Mouse (Mus musculus) lung, postnatal 10 days (tissue): ENCODE data around the gene Jag2.
A peak's percentile ranks its signal among the peaks of the same experiment; 100 is the strongest.

ENCODE experiments used
- DNase-seq: peaks from one replicate; pipeline ENCODE4 v3.0.0; 2021

The Jag2 gene

GRCm38 (mm10) chr12:112929562-112930352 is at the start of gene Jag2:
Gene Jag2 (minus strand): TSS chr12:112929776.
- peak; percentile 67 for DNase-seq

GRCm38 (mm10) chr12:112977156-112977555 is 47.6 kb upstream of the Jag2 start:
- DNase-seq = no peak

DNA sequence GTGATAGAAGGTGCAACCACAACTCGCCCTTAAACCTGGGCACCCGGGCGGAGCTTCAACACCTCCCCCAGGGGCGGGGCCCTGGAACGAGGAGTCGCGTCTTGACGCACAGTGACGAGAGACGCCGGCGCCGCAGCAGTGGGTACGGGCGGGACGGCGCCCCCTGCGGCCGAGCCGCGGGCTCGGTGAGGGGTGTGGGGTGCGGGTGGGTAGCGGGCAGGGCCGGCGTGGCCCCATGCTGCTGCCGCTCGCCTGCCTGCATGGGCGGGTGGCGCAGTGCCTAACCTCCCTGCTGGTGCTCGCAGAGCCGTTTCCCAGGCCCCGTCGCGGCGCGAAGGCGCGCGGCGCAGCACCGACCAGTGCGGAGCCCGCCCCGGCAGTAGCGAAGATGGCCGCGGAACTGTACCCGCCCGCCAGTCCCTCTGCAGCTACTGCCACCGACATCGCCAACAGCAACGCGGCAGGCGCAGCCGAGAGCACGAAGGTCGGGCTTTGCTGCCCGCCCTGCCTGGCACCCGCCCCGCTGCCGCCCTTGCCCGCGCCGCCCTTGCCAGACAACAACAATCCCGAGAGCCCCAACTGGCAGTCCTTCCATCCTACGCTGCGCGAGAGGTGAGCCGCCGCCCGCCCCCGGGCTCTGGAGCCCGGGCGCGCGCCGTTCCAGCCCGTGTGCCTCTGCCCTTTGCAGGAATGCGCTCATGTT is 46.9 kb upstream of the Jag2 start, which contains the start of gene Btbd6:
Gene Btbd6 (plus strand): TSS at position 112 of the 703 bp plus-strand sequence.
- DNase-seq = peak; percentile 94

GRCm38 (mm10) chr12:112974736-112975135 is 45.2 kb upstream of the Jag2 start:
- no peak for DNase-seq

DNA sequence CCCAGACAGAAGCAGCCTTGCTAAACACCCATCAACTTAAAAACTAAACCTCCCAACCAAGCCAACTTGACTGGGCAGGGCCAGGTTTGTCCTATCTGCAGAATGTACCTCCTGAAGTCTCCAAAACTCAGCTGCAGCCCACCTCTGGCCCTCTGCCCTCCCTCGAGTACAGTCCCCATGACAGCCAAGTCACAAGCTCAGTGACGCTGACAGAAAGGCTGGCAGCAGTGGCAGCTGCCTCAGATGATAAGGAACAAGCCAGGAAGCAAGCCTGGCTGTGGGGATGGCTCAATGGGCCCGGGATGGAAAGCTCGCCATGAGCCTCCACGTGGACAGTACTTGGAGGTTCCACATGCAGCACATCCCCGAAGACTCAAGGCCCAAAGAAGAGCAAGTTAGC is 40.0 kb upstream of the Jag2 start:
- DNase-seq = no peak

DNA sequence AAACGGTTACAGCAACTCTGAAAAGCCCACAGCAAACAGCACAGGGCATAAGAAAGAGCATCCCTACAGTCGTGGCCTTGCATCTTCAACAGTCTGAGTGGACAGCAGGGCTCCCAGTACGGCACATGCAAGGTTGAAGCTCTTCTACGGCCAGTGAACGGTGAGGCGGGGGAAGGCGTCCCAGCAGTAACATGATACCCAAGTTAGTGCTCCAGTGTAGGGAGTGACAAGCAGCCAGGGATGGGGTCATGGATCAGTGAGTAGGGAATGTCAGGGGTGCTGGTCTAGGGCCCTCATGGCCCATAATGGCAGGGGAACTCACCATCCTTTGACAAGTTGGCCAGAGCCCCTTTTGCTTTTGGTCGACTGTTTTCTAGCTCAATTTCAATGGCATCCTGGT is 39.4 kb upstream of the Jag2 start:
- no peak for DNase-seq

GRCm38 (mm10) chr12:112965783-112966182 is 36.2 kb upstream of the Jag2 start:
- no peak for DNase-seq

DNA sequence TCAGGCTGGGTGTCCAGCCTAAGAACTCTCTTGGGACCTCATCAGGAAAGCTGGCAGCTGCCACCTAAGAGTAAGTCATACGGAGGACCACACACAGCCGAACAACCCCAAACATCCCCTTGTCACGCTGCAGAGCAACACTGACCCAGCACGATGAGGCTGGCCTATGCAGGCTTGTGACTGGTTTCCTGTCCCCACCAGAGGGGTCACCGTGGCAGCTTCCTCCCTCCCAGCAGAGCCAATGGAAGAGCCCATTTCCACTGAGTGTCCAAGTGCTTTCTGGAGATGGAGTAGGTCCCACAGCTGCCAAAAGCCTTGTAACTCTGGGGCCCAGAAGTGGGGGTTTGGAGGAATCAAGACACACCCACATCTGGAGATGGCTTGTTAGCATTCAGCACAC is 32.3 kb upstream of the Jag2 start:
- no peak for DNase-seq

DNA sequence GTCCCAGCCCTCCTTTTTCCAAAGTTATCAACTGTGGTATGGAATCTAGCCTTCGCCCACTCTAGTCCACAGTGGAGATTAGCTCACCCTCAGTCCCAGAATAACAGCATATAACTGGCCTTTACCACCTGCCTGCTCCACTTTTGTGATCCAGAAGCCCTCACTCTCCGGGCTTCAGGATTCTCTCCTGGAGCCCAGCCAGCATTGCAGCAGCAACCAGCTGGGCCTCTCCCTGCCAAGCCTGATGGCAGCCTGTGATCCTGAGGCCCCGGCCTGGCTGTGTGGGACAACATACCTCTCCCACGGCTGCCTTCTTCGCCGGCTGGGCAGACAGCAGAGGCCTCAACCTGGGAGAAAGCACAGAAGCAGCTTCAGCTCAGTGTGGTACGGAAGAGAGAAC is 31.9 kb upstream of the Jag2 start:
- no peak for DNase-seq

DNA sequence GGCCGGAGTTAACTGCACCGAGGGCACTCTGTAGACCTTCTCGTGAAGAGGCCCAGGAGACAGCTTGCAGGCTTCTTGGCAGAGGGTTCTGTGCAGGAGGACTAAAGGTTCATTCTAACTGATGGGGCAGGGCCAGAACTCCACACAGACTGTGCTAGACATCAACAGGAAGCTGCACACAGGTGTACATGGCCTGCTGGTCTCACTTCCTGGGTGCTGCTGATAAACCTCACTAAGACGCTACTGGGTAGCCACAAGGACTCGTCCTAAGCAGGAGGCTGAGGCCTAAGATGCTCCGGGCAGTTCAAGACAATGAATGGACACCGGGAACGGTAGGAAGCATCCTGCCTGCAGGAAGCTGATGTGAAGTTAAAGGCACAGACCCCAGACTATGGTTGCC is 29.8 kb upstream of the Jag2 start:
- no peak for DNase-seq

GRCm38 (mm10) chr12:112958303-112958702 is 28.7 kb upstream of the Jag2 start:
- DNase-seq = peak; percentile 83

DNA sequence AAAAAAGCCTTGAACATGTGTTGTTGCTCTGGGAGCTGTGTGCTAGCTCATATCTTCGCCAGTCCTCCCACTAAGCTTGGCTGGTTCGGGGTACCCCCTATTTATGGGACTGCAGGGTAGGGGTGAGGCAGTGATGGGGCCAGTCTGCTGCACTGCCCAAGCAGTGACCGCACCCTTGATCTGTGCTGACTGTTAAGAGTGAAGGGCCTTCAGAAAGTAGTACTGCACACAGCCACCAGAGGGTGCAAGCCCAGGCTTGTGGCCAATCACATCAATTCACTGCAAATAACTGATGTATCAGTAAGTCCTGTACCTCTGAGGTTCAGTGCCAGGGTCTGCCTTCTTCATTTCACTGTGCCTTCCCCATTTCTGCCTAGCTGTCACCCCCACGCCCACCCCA is 26.2 kb upstream of the Jag2 start:
- DNase-seq = peak; percentile 89

DNA sequence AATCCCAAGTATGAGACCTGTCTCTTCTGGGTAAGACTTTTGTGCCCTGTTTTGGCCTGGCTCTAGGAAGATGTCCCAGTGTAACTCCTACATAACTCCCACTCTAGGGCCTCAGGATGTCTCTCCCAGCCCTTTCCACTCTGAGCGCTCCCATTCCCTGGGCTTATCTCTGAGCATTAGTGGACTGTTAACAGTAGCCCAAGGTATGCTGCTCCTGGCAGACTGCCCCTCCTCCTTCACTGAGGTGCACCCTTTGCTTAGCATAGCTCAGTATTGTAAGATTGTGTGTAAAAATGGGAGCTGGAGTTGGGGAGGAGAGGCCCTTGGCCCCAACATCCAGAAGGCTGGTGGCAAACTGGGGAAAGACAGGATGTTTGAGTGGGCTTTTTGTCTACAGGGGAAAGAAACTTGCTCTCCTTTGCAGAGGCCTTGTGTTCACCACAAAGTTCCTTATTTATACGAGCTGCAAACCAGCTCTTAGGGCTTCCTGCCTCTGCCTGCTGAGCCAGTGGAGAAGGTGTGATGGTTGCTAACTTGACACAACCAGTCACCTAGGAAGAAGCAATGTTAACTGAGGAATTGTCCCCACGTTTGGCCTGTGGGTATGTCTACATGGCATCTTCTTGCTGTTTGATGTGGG is 23.5 kb upstream of the Jag2 start:
- no peak for DNase-seq

- peak; percentile 84 for DNase-seq
These were observed 22.9 kb upstream of the Jag2 start for GRCm38 (mm10) chr12:112952433-112952832.

GRCm38 (mm10) chr12:112951150-112951842 is 21.7 kb upstream of the Jag2 start:
- no peak for DNase-seq

GRCm38 (mm10) chr12:112950761-112951129 is 21.2 kb upstream of the Jag2 start:
- no peak for DNase-seq

DNA sequence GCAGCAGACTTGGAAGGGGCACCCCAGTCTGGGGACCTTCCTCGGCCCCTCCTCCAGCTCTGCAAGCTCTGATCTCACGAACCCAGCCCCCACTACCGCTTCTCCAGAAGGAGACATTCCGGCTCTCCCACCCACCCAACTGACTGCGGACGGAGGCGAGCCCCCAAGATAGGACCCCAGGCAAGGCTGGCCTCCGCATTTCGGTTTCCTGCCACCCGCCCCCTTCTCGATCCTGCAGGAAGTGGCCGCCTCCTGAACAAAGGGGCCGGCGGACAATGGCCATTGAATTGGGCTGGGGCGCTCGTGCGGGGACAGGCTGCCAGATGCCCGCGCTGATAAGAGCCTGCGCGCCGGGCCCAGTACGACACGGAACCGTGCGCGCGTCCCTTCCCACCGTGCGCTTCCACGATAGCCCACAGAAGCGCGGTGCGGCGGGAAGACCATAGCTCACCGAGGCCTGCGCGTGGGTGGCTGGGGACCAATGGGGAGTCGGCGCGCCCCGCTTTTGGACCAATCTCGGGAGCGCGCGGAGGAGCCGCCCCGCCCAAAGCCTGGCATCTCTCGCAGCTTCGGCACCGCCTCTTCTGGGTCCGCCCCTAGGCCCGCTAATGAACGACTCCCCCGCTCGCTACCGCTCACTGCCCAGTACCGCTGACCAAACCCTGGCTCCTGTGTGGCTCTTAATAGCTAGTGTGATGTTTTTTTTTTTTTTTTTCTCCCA is 20.6 kb upstream of the Jag2 start:
- DNase-seq = peak; percentile 95

DNA sequence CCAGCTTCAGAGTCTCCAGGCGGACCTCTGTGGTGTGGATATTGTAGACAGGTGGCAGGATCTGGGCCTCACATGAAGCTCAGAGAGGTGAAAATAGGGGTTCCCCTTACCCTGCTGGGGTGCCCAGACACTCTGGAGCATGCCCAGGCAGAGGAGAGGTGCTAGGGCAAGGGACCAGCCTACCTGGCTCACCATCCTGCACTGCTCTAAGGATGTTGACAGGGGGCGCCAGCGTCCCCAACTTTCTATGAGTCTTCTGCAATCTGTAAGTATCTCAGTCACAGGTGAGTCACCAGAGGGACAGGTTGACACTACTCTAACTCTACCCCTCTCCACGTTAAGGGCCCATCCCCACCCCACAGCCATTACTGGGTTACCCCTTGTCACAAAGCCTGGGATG is 17.7 kb upstream of the Jag2 start:
- no peak for DNase-seq

DNA sequence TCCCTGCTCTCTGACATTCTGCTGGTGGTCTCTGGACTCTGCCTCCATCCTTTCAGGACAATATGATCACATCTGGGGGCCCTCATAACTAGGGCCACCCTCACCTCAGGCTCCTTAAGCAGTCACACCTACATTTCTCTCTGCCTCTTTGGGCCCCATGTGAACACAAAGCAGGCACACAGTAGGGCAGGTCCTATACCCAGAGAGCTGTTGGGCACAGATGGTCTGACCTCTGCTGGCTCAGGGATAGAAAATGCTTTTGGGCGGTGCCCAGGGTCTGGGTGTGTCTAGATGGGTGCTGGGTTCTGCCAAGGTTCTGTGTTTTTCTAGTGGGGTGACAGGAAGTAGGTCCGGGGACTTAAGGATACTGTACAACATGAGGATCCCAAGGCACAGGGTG is 14.1 kb upstream of the Jag2 start:
- no peak for DNase-seq

DNA sequence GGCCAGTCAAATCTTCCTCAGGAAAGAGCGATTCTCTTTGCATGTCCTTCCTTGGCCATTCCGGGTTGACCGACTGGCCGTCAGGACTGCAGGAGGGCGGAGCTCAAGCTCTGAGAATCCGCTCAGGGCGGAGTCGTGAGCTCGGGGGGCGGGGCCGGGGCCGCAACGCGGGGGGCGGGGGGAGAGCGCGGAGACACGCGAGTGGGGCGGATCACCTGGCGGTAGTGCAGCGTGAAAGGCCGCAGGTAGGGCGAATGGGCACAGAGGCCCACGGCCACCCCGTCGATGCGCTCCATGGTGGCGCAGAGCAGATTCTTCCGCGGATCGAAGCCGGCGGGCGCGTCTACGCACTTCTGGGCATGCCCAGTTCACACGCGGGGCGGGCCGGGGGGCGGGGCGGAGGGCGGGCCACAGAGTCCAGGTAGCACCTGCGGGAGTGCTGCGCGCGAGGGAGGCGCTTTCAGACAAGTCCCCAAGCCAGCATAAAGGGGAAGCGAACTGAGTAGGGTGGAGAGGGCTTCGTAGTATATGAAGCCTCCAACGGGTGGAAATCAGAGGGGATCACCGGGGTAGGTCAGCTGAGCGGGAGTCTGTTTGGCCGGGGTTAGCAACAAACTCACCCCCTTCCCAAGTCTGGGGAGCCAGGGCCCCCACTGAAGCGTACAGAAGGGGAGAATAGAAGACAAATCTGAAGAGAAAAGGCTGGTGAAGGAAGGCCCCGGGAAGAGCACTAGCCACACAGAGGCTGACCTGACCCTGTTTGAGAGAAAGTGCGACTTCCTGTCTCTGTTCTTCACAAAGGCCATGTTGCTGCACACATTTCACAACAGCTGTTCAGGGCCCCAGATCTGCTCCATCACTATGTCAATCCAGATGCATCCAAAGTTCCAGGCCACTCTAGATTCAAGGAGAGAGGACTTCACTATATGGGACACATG is 12.5 kb upstream of the Jag2 start, which contains the start of gene Nudt14:
Gene Nudt14 (minus strand): TSS at position 349 of the 938 bp plus-strand sequence.
- DNase-seq = peak; percentile 88

- DNase-seq = peak; percentile 55
These were observed 11.7 kb upstream of the Jag2 start for GRCm38 (mm10) chr12:112941156-112941775.
